Mouse (Mus musculus) CH12.LX (cell line): ENCODE results near the gene Dnaja1. TPM values are rescaled to one million over a fixed set of nuclear protein-coding genes. Genes with fewer than 3 reads are reported as not detected.

Experiments
- DNase-seq: peaks from one replicate; pipeline ENCODE4 v3.0.0-alpha.2; 2013; ENCODE audit errors: extremely low read depth
- H3K27ac ChIP-seq: 2 replicates; pipeline ENCODE4 v1.5.1; 2012; ENCODE audit warnings: low read depth, mild to moderate bottlenecking, control low read depth, moderate library complexity; ENCODE audit not compliant: insufficient read depth
- H3K27me3 ChIP-seq: replicated peaks from 2 replicates; pipeline ENCODE3; 2012; ENCODE audit warnings: inconsistent platforms
- H3K36me3 ChIP-seq, 2 experiments: replicated peaks in 1 of 2; 2 replicates each; pipeline versions ENCODE3 to v1.6.1; 2012; ENCODE audit warnings: inconsistent platforms in 1 of 2, low read length in 1 of 2, mild to moderate bottlenecking in 1 of 2, mixed read lengths in 1 of 2, moderate library complexity in 1 of 2; ENCODE audit not compliant: control insufficient read depth in 1 of 2, insufficient read depth in 1 of 2
- H3K4me1 ChIP-seq, 2 experiments: 2 replicates each; pipeline ENCODE4 v1.6.1; 2012; ENCODE audit warnings: inconsistent platforms in 1 of 2, moderate library complexity in 1 of 2; ENCODE audit not compliant: insufficient read depth in 2 of 2, control insufficient read depth in 1 of 2
- H3K4me2 ChIP-seq: 2 replicates; pipeline ENCODE4 v1.6.1; 2012; ENCODE audit warnings: low read depth, mild to moderate bottlenecking, control low read depth; ENCODE audit not compliant: poor library complexity, insufficient read depth, severe bottlenecking
- H3K4me3 ChIP-seq, 3 experiments: fragments of 150-350 bp in 1 of 3; sonication (generic) in 1 of 3; replicated peaks in 1 of 3; 2 replicates each; pipeline versions ENCODE3 to v1.5.1; 2011 to 2012; ENCODE audit warnings: low read depth in 2 of 3, low read length in 2 of 3, mild to moderate bottlenecking in 2 of 3, moderate library complexity in 2 of 3, control low read depth in 1 of 3, improper control_type of control experiment in 1 of 3, inconsistent platforms in 1 of 3, mixed read lengths in 1 of 3; ENCODE audit not compliant: poor library complexity in 1 of 3
- H3K79me2 ChIP-seq: replicated peaks from 2 replicates; pipeline ENCODE4 v1.6.1; 2012; ENCODE audit warnings: mild to moderate bottlenecking, moderate library complexity; ENCODE audit not compliant: control insufficient read depth, poor library complexity, insufficient read depth, severe bottlenecking; ENCODE audit errors: extremely low read depth
- H3K9ac ChIP-seq: 2 replicates; pipeline ENCODE4 v1.6.1; 2012; ENCODE audit warnings: low read depth, mild to moderate bottlenecking, control low read depth, moderate library complexity; ENCODE audit not compliant: insufficient read depth
- H3K9me3 ChIP-seq: replicated peaks from 2 replicates; pipeline ENCODE3; 2012; ENCODE audit warnings: low read length, inconsistent platforms, mixed read lengths
- EP300 ChIP-seq: IDR thresholded peaks from 2 replicates; pipeline ENCODE4 v1.6.1; 2011; ENCODE audit warnings: low read length, improper control_type of control experiment
- JUND ChIP-seq: conservative IDR thresholded peaks from 2 replicates; pipeline ENCODE4 v1.6.1; 2011; ENCODE audit warnings: low read depth, low read length, improper control_type of control experiment
- ZMIZ1 ChIP-seq: IDR thresholded peaks from 2 replicates; pipeline ENCODE4 v1.6.1; 2012; ENCODE audit warnings: low read depth, mild to moderate bottlenecking, inconsistent platforms, low read length, improper control_type of control experiment
- ZNF384 ChIP-seq: IDR thresholded peaks from 2 replicates; pipeline ENCODE4 v1.6.1; 2012; ENCODE audit warnings: low read depth, low read length, improper control_type of control experiment, inconsistent platforms
- dilution Hi-C: fragments of 300-500 bp; cut with MboI; formaldehyde crosslinking; loops from 2 replicates; pipeline ENCODE4 v1.14.3; 2020; ENCODE audit warnings: low sequenced_read_pairs; ENCODE audit not compliant: extremely low pct_unique_long_range_greater_than_20kb, extremely low pct_ligation_motif_present
- in situ Hi-C: fragments of 300-500 bp; cut with MboI; formaldehyde crosslinking; loops from 3 replicates; pipeline ENCODE4 v1.14.3; 2019; ENCODE audit warnings: low sequenced_read_pairs, low pct_ligation_motif_present, low pct_unique_long_range_greater_than_20kb, mixed read lengths
- polyA plus RNA-seq: library from polyadenylated mRNA; unstranded; fragments of >175 nt; gene quantifications from 2 replicates; pipeline ENCODE4 v1.2.1, GENCODE M21; 2012; ENCODE audit warnings: low read depth; ENCODE audit not compliant: insufficient read length
- total RNA-seq, 2 experiments: library from RNA; depleted of rRNA; stranded (reverse); fragments of 300-350 nt in 1 of 2; fragments of >200 nt in 1 of 2; gene quantifications; 2 replicates each; pipeline ENCODE4 v1.2.3; 2012 to 2014

Dnaja1 gene
- total and polyA plus RNA-seq, 3 experiments: 67.9 to 485 (median 117) TPM

- H3K27ac ChIP-seq: no peak overlapping the region
- no peak overlapping the region for H3K4me3 ChIP-seq
- H3K27me3 ChIP-seq: no peaks in the 10 kb centered on the region
- TF ChIP-seq JUND: no peak
- 0 out of 2 replicates have a peak, but pooled peaks have one; percentile 2 for TF ChIP-seq ZNF384
- no peak for TF ChIP-seq ZMIZ1
- TF ChIP-seq EP300: no peak
- H3K4me1 ChIP-seq: peaks cover 19 to 52% of the 10 kb centered on the region in 2 experiments
- in situ Hi-C loops: no loop called here
- no peaks in the 10 kb centered on the region for H3K36me3 ChIP-seq
- dilution Hi-C loops: no loop called here
- DNase-seq: no peak
- H3K79me2 ChIP-seq: no peaks in the 10 kb centered on the region
- H3K4me2 ChIP-seq: no peak overlapping the region
- no peaks in the 10 kb centered on the region for H3K9me3 ChIP-seq
- H3K9ac ChIP-seq: no peak overlapping the region
Measured at GRCm38 (mm10) chr4:40786578-40786977, 64.6 kb downstream of the Dnaja1 start.

Other genes with a start within 250 kb of the Dnaja1 start
- gene Tmem215, start 250.0 kb upstream of the Dnaja1 start, total RNA-seq (2012; rRNA removed): not detected in 2 replicates
- gene Tmem215, start 250.0 kb upstream of the Dnaja1 start, total RNA-seq (2014; rRNA removed): not detected in 2 replicates
- not detected in 2 replicates for gene Tmem215, start 250.0 kb upstream of the Dnaja1 start, polyA plus RNA-seq
- 15.1 and 17.0 TPM in 2 replicates for gene Aptx, start 19.0 kb upstream of the Dnaja1 start, total RNA-seq (2012; rRNA removed)
- gene Aptx, start 19.0 kb upstream of the Dnaja1 start, total RNA-seq (2014; rRNA removed): 15.8 and 16.6 TPM in 2 replicates
- gene Aptx, start 19.0 kb upstream of the Dnaja1 start, polyA plus RNA-seq: 20.2 and 22.0 TPM in 2 replicates
- 93.4 and 108 TPM in 2 replicates for gene Smu1, start 35.8 kb downstream of the Dnaja1 start, total RNA-seq (2012; rRNA removed)
- 182 and 183 TPM in 2 replicates for gene Smu1, start 35.8 kb downstream of the Dnaja1 start, total RNA-seq (2014; rRNA removed)
- 111 and 118 TPM in 2 replicates for gene Smu1, start 35.8 kb downstream of the Dnaja1 start, polyA plus RNA-seq
- gene B4galt1, start 131.9 kb downstream of the Dnaja1 start, total RNA-seq (2012; rRNA removed): 39.5 and 46.6 TPM in 2 replicates
- gene B4galt1, start 131.9 kb downstream of the Dnaja1 start, total RNA-seq (2014; rRNA removed): 59.6 and 66.6 TPM in 2 replicates
- 72.4 and 80.2 TPM in 2 replicates for gene B4galt1, start 131.9 kb downstream of the Dnaja1 start, polyA plus RNA-seq
- not detected in 2 replicates for gene Spink4, start 197.9 kb downstream of the Dnaja1 start, total RNA-seq (2012; rRNA removed)
- not detected in 2 replicates for gene Spink4, start 197.9 kb downstream of the Dnaja1 start, total RNA-seq (2014; rRNA removed)
- not detected in 2 replicates for gene Spink4, start 197.9 kb downstream of the Dnaja1 start, polyA plus RNA-seq
- gene Bag1, start 226.1 kb downstream of the Dnaja1 start, total RNA-seq (2012; rRNA removed): 105 and 123 TPM in 2 replicates
- gene Bag1, start 226.1 kb downstream of the Dnaja1 start, total RNA-seq (2014; rRNA removed): 149 and 190 TPM in 2 replicates
- 161 and 193 TPM in 2 replicates for gene Bag1, start 226.1 kb downstream of the Dnaja1 start, polyA plus RNA-seq
- gene Chmp5, start 226.3 kb downstream of the Dnaja1 start, total RNA-seq (2012; rRNA removed): 51.6 and 53.0 TPM in 2 replicates
- 86.7 and 88.1 TPM in 2 replicates for gene Chmp5, start 226.3 kb downstream of the Dnaja1 start, total RNA-seq (2014; rRNA removed)
- 43.6 and 45.9 TPM in 2 replicates for gene Chmp5, start 226.3 kb downstream of the Dnaja1 start, polyA plus RNA-seq
- gene Nfx1, start 248.8 kb downstream of the Dnaja1 start, total RNA-seq (2012; rRNA removed): 53.7 and 55.5 TPM in 2 replicates
- gene Nfx1, start 248.8 kb downstream of the Dnaja1 start, total RNA-seq (2014; rRNA removed): 70.5 and 75.2 TPM in 2 replicates
- gene Nfx1, start 248.8 kb downstream of the Dnaja1 start, polyA plus RNA-seq: 87.0 and 89.8 TPM in 2 replicates